Mouse (Mus musculus) T-helper 17 cell (primary cell): ENCODE data around the gene Dis3l.

ENCODE experiments used
- in situ Hi-C, 2 experiments: fragments of 300-600 bp; cut with MboI, MseI; formaldehyde crosslinking; loops; 1 replicate in 1 of 2; 2 replicates in 1 of 2; pipeline ENCODE4 v1.15.1; 2025; ENCODE audit warnings: high pct_unique_total_duplicates in 2 of 2

The Dis3l gene

DNA sequence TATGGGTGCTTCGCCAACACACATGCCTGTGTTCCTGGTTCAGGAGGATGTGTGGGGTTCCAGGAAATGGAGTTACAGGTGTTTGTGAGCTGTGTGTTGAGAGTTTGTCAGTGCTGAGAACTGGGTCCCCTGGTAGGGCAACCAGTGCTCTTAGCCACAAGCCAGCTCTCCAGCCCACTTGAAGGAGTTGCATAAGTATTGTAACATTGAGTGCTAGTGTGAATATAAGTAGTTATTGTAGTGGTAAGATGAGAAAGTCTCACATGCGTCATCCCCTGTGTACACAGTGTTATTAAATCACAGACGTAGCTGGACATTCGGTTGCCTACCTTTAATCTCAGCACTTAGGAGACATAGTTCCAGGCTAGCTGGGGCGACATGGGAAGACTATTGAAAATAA, 81.2 kb downstream of the Dis3l start:
- in situ Hi-C loops, result no loop called here
